Mouse (Mus musculus) layer of hippocampus, adult 11-12 months (tissue): ENCODE measurements at regions not wholly inside any gene's neighbourhood (a gene's known extent, or its start where the extent isn't known, plus 50 kb on each side); places are given as distances from the start of the nearest gene placed in this dataset.
A peak's percentile ranks its signal among the peaks of the same experiment; 100 is the strongest.

Experiments used
- DNase-seq: peaks from one replicate; pipeline ENCODE4 v3.0.0; 2022; ENCODE audit warnings: low spot score

DNA sequence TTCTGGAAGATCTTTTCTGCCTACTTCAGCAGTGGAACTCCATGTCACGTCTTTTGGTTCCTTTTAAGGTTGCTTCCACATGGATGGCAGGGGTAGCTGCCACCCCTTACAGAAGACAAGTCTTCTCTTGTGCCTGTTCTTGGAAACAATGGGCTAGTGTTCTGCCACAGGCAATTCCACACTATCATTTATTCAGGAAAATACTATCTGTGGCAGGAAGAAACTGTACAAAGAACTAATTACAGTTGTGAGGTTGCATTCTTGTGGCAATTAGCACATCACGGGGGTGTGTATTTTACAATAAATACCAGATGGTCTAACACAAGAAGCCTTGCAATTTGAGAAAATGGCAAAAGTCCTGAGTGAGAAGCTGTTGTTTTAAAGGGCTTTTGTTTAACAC, 489.8 kb downstream of the Ccdc50 start:
- DNase-seq = no peak

GRCm38 (mm10) chr16:27878950-27879349, 490.3 kb downstream of the Ccdc50 start:
- no peak for DNase-seq

DNA sequence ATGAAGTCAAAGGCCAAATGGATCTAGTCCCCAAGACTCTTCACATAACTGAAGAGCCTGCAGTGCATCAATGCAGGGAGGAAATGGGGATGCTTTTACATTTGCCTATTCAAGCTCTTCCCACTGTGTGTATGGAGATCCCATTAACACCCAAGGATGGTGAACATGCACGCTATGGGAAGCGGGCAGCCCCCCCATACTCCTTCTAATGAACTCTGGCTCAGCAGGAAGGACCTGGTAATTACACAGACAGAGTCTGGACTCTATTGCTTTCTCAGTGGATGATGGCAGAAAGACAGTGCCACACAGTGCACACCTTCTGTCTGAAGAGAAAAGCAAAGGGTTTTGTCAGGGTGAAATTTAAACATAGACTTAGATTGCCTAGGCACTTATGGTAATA, 495.7 kb downstream of the Ccdc50 start:
- DNase-seq = no peak

- DNase-seq = no peak
These were observed 517.4 kb downstream of the Ccdc50 start for GRCm38 (mm10) chr16:27906036-27906435.

DNA sequence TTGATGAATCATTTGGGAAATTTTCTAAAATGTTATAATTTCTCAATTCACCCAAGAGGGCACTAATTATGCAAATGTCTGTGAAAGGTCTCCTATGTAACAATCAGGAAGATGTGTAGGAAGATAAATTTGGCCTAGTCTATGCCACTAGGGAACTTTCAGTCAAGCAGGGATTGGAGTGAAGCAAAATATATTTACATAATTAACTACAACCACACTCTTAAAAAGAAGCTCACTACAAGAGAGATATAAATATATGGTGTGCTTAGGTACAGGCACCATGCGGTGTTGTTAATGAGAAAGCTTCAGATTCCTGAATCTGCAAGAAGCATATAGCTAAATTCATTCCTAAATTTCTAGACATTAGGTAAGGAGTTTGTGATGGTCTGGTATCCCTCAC, 526.8 kb downstream of the Ccdc50 start:
- DNase-seq = no peak

- no peak for DNase-seq
These were observed 537.1 kb downstream of the Ccdc50 start for GRCm38 (mm10) chr16:27925528-27926360.

GRCm38 (mm10) chr16:27926361-27926651, 537.6 kb downstream of the Ccdc50 start:
- no peak for DNase-seq

DNA sequence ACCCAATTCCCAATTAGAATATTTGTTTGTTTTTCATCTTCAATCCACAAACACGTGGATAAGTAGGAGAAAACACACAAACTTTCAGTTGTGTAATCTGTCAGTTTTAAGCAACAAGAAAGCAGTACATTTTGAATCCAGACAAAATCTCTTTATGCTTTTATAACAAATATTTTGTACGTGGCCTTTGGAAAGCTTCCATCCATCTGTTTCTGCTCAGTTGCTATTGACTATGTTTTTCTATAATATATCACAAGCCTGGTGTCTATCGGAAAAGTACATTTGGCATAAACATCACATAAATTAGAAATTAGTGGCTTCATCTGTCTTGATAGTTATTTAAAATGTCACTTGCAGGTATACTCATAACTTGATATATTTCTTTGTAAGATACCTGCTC, 560.6 kb downstream of the Ccdc50 start:
- DNase-seq = no peak

DNA sequence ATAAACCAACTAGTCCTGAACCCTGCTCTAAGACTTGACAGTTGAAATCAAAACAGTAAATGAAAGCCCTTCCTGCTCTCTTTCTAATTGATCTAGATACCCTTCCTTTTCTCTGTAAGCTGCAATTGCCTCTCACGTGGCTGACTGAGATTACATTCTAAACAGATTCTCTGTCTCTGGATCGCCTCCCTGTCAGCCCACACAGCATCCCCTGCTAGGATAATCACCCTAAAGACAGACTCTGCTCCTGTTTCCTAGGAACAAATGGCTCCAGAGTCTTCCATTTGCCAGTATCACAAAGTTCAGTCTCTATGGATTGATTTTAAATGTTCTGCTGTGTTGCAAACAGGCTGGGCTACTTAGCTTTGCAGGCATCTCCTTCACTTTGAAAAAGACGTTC, 561.1 kb downstream of the Ccdc50 start:
- peak; percentile 16 for DNase-seq

DNA sequence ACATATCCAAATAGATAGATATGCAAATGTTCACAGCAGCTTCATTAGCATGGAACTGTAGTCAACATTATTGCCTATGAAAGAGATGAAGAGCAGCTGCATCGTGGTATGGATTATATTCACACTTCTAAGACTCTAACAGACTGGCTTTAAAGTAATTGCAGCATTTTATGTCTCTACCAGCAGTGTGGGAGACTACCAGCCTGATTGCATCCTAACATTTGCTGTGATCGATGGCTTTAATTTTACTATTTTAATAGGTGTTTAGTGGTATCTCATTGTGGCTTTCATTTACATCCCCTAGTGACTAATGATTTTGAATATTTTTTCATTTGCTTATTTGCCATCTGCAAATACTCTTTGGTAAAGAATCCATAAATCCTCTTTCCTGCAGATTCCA, 574.1 kb downstream of the Ccdc50 start:
- DNase-seq = no peak

DNA sequence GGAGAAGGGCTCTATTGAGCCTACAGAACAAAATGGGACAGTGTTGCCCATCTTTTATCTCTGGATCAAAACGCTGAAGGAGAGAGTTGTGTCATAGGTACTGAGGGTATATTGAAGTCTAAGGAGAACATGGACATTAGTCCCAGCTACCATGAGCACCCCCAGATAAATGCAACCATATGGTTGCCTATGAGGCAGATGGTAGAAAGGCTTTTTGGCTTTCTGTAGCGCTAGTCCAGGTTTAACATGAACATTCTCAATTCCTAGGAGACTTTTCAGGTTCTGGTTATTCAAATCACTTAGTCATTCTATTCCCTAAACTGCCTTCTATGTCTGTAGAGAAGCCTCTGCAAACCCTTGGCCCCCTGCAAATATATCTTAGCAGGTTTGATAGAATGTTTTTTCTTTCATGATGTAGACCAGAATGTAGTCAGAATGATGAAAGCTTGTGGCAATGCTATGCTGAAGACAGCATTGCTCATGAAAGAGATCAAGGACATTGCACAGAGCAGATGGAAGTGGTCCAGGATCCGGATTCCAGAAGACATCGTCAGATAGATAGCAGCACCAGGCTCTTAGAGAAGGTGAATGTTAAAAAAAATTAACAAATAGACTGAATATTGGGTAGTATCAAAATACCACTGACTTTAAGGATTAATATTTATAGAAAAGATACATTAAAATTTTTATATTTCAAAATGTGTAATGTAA, 590.2 kb downstream of the Ccdc50 start:
- DNase-seq = no peak

DNA sequence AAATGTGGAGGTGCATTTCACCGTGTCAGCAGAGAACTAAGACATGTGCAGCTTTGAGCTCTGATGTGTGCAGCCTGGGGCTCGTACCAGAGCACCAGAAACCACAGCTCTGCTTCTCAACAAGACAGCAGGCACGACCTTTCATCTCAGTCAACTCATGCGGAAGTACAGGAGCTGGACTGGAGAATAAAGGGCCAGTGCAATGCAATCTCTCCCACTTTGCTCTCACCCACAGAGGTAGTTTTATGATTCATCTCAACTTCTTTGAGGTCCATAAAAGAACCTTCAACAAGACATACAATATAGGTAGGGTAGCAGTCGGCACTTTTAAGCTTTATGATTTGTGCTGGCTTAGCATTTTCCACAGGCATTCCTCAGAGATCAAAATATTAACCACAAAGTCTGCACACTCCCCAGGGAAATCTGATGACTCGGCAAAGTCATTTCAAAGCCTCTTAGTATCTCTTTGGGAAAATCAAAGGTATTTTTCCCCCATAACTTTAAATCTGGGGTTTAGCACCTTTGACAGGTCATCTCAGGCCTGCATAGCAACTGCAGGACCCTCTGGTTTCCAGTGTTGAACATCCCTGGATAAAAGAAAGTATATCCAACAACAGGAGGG, 626.7 kb downstream of the Ccdc50 start:
- no peak for DNase-seq

DNA sequence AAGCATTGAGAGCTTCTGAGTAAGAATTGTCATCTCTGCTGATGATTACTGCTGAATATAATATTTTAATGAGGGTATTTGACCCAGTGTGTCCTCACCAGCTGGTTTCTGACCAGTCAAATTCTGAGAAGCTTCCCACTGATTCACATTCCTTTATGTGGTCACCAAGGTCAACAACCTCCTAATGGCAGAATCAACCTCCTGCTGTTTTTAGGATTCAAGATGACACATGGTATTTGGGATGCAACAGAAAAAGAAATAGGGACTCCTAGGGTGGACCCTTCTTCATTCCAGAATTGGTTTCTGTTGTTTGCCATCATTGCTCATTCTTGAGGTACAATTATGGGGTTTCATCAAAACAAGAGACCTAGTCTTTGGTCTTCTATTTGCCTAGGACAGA, 629.6 kb downstream of the Ccdc50 start:
- no peak for DNase-seq

GRCm38 (mm10) chr16:28038954-28039353, 650.3 kb downstream of the Ccdc50 start:
- no peak for DNase-seq

DNA sequence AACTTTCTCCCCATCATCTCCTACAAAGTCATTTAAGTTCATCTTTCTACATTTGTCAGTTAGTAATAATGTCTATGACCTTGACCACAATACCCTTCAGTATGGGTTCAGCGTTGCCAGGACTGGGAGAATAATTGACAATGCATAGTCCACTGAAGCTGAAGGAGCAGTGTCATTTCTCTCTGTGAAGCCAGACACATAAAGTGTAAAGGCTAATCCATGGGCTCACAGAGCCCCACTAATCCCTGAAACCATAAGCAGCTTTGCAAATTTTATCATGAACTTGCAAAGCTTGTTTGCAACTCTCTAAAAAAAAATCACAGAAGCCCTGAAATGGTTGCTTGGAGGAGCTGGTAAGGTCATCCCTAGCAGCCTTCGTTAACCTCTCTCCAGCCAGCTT, 654.4 kb downstream of the Ccdc50 start:
- DNase-seq = no peak

- no peak for DNase-seq
These were observed 676.2 kb downstream of the Ccdc50 start for GRCm38 (mm10) chr16:28064785-28065301.

- no peak for DNase-seq
These were observed 669.8 kb downstream of the Fgf12 start for GRCm38 (mm10) chr16:28082891-28083649.

- no peak for DNase-seq
These were observed 663.3 kb downstream of the Fgf12 start for GRCm38 (mm10) chr16:28089489-28090134.

- no peak for DNase-seq
These were observed 648.4 kb downstream of the Fgf12 start for GRCm38 (mm10) chr16:28104255-28105076.

- no peak for DNase-seq
These were observed 647.8 kb downstream of the Fgf12 start for GRCm38 (mm10) chr16:28105085-28105484.

DNA sequence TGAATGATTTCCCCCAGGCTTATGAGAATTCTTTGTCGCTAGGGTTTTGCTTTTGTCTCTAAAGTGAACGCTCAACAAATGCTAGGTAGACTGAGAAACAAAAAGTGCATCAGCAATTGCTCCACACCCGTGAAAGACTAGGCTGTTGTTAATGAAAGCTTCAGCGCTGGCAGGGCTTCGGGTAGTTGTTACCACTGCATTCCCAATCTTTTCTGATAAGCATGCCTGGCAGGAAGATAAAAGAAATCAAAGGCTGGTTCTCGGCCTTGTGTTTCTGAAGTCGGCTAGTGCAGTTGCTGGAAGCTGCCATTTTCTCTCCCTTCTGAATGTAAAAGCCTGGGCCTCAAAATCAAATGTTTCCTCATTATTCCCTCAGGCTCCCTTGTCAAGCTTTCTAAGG, 647.0 kb downstream of the Fgf12 start:
- no peak for DNase-seq
